Mouse (Mus musculus): ENCODE results near the gene Auh.

DNA sequence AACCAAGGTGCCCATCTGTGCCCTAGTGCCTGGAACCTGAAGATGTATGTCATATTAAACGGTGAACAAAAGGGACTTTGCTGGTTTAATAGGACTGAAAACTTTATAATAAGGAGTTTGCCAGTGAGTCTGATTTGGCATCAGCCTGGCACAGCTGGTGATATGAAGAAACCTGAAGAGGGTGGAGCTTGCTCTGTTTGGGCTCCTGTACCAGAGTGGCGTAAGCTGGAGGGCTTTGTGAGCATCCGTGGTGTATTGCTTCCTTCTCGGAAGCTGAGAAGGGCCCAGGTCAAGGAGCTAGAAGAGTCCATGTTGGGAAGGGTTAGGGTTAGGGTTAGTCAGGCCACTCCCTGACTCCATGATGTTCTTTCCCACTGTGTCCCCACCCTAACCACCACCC lies 135.2 kb downstream of the Auh start:
- TF ChIP-seq POLR2A (IDR thresholded peaks at IDR 0.05; ENCODE audit: low read depth, low read length) (no peak), CTCF (conservative IDR thresholded peaks at IDR 0.05; ENCODE audit: insufficient read depth, insufficient read length, low read depth, low read length) (no peak)
